Mouse (Mus musculus): ENCODE data around the gene Bet1l. TPM values are rescaled to one million over a fixed set of nuclear protein-coding genes. Genes with fewer than 3 reads are reported as not detected.

The Bet1l gene
- polyA plus RNA-seq, 1 experiment from 2014 or later = 33.3 TPM

- Histone ChIP-seq H3K27ac (ENCODE audit: low read length) (no peak overlapping the region), H3K9ac (ENCODE audit: low read depth, low read length) (no peak overlapping the region), H3K36me3 (ENCODE audit: control insufficient read depth, insufficient read depth, low read length) (no peaks in the 10 kb centered on the region), H3K9me3 (replicated peaks; ENCODE audit: control insufficient read depth, low read length, poor library complexity, severe bottlenecking) (no peaks in the 10 kb centered on the region), H3K4me1 (ENCODE audit: control insufficient read depth, insufficient read depth, low read length) (no peaks in the 10 kb centered on the region), H3K27me3 (ENCODE audit: control insufficient read depth, insufficient read depth, low read depth, low read length) (peaks cover 7% of the 10 kb centered on the region), H3K4me2 (ENCODE audit: low read length) (no peak overlapping the region), H3K4me3 (ENCODE audit: low read depth, low read length) (no peak overlapping the region)
- 78% methylated on average over 7 of the region's 7 CpGs for WGBS
- no peak for ATAC-seq
Observed at GRCm38 (mm10) chr7:140843806-140844205, 13.6 kb downstream of the Bet1l start.

GRCm38 (mm10) chr7:140840750-140841735, 16.3 kb downstream of the Bet1l start:
- ATAC-seq = no peak
- Histone ChIP-seq H3K27me3 (ENCODE audit: control insufficient read depth, insufficient read depth, low read depth, low read length) (peaks cover 4% of the 10 kb centered on the region), H3K9ac (ENCODE audit: low read depth, low read length) (no peak overlapping the region), H3K4me3 (ENCODE audit: low read depth, low read length) (no peak overlapping the region), H3K4me1 (ENCODE audit: control insufficient read depth, insufficient read depth, low read length) (no peaks in the 10 kb centered on the region), H3K9me3 (replicated peaks; ENCODE audit: control insufficient read depth, low read length, poor library complexity, severe bottlenecking) (no peaks in the 10 kb centered on the region), H3K36me3 (ENCODE audit: control insufficient read depth, insufficient read depth, low read length) (no peaks in the 10 kb centered on the region), H3K27ac (ENCODE audit: low read length) (no peak overlapping the region), H3K4me2 (ENCODE audit: low read length) (no peak overlapping the region)
- 43% methylated on average over 19 of the region's 19 CpGs for WGBS

GRCm38 (mm10) chr7:140839556-140839955, 17.8 kb downstream of the Bet1l start:
- peaks cover 4% of the 10 kb centered on the region for H3K27me3 ChIP-seq (ENCODE audit: control insufficient read depth, insufficient read depth, low read depth, low read length)
- H3K9ac ChIP-seq (ENCODE audit: low read depth, low read length) = no peak overlapping the region
- H3K4me3 ChIP-seq (ENCODE audit: low read depth, low read length) = no peak overlapping the region
- H3K9me3 ChIP-seq (replicated peaks; ENCODE audit: control insufficient read depth, low read length, poor library complexity, severe bottlenecking) = no peaks in the 10 kb centered on the region
- 63% methylated on average over 5 of the region's 5 CpGs for WGBS
- ATAC-seq = no peak
- H3K36me3 ChIP-seq (ENCODE audit: control insufficient read depth, insufficient read depth, low read length) = no peaks in the 10 kb centered on the region
- no peaks in the 10 kb centered on the region for H3K4me1 ChIP-seq (ENCODE audit: control insufficient read depth, insufficient read depth, low read length)
- H3K4me2 ChIP-seq (ENCODE audit: low read length) = no peak overlapping the region
- H3K27ac ChIP-seq (ENCODE audit: low read length) = no peak overlapping the region

DNA sequence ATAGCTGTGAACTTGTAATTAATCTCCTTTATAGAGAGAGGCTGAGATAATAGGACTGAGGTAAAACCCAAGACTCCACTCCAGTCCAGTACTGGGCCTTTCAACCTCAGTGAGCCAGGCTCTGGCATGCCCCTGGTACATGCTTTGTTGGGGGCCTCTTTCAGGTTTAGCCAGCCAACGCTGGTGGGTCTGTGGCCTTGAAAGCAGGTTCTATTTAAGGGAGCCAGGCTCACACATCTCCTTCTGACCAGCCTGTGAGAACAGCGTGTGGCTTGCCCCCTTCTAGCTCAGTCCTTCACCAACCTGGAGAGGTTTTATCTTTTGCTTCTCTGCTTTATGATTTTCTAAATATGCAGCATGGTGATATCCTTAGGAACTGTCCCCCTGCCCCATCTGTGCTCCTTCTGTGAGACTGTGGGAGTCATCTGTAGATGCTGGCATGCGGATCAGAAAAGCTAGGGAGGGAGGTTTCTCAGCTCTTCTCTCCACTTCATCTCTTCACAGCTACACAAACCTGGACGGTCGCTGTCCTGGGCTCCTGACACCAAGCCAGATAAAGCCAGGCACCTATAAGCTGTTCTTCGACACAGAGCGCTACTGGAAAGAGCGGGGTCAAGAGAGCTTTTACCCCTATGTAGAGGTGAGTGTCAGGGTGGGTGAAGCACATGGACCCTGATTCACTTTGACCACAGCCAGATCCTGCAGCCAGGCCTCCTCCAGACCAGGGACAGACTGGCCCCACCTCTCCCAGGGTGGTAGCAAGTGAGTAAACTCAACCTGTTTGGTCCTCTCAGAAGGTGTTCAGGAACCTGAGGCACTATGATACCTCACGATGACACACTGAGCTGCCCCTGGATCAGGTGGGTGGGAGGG, 20.9 kb downstream of the Bet1l start:
- 83% methylated on average over 9 of the region's 9 CpGs for WGBS
- no peak for ATAC-seq

GRCm38 (mm10) chr7:140835758-140836087, 21.7 kb downstream of the Bet1l start:
- 89% methylated on average over 2 of the region's 2 CpGs for WGBS
- Histone ChIP-seq H3K4me2 (ENCODE audit: low read length) (no peak overlapping the region), H3K4me1 (ENCODE audit: control insufficient read depth, insufficient read depth, low read length) (no peaks in the 10 kb centered on the region), H3K4me3 (ENCODE audit: low read depth, low read length) (no peak overlapping the region), H3K9ac (ENCODE audit: low read depth, low read length) (no peak overlapping the region), H3K27me3 (ENCODE audit: control insufficient read depth, insufficient read depth, low read depth, low read length) (peaks cover 1% of the 10 kb centered on the region; the same call in 1 of the 2 replicates), H3K36me3 (ENCODE audit: control insufficient read depth, insufficient read depth, low read length) (no peaks in the 10 kb centered on the region), H3K9me3 (replicated peaks; ENCODE audit: control insufficient read depth, low read length, poor library complexity, severe bottlenecking) (no peaks in the 10 kb centered on the region), H3K27ac (ENCODE audit: low read length) (no peak overlapping the region)
- ATAC-seq = no peak

More for the DNA sequence above, 20.9 kb downstream of the Bet1l start:
- H3K9ac ChIP-seq (ENCODE audit: low read depth, low read length) = no peak overlapping the region
- no peaks in the 10 kb centered on the region for H3K4me1 ChIP-seq (ENCODE audit: control insufficient read depth, insufficient read depth, low read length)
- peaks cover 4% of the 10 kb centered on the region for H3K27me3 ChIP-seq (ENCODE audit: control insufficient read depth, insufficient read depth, low read depth, low read length)
- no peaks in the 10 kb centered on the region for H3K36me3 ChIP-seq (ENCODE audit: control insufficient read depth, insufficient read depth, low read length)
- H3K9me3 ChIP-seq (replicated peaks; ENCODE audit: control insufficient read depth, low read length, poor library complexity, severe bottlenecking) = no peaks in the 10 kb centered on the region
- H3K4me3 ChIP-seq (ENCODE audit: low read depth, low read length) = no peak overlapping the region
- H3K27ac ChIP-seq (ENCODE audit: low read length) = no peak overlapping the region
- H3K4me2 ChIP-seq (ENCODE audit: low read length) = no peak overlapping the region

DNA sequence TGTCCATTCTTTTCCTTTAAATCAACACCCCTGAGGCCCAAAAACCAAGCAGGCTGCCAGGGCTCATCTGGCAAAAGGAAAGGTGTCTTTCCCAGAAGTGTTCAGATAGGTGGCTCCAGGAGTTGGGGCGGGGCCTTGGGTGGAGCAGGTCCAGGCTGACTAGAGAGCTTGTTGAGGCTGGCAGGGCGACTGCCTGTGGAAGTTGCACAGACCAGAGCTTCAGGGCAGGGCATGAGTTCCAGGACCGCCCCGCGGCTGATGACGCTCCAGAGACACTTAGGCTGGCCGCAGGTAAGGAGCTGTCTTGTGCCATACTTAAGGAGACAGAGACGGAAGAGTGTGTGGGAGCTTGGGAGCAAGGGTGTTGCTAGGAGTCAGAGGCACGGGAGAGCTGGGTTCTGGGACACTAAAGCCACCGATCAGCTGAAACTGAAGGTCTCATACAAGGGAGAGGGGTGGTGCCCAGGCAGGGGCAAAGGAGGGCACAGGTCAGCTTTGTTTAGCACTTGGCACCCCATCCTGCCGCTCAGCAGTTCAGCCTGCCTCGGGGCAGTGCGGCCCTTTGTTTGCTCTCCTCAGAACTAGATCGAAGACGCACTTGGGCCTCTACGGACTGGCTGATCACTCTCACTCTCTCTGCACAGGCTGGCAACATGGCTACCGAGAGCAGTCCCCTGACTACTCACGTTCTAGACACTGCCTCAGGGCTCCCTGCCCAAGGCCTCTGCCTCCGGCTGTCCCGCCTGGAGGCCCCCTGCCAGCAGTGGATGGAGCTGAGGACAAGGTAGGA, 22.2 kb downstream of the Bet1l start, which contains the start of gene Urah:
Urah (plus strand) TSS at position 51 of the 790 bp plus-strand sequence.
- ATAC-seq = no peak
- WGBS = 48% methylated on average over 20 of the region's 20 CpGs

DNA sequence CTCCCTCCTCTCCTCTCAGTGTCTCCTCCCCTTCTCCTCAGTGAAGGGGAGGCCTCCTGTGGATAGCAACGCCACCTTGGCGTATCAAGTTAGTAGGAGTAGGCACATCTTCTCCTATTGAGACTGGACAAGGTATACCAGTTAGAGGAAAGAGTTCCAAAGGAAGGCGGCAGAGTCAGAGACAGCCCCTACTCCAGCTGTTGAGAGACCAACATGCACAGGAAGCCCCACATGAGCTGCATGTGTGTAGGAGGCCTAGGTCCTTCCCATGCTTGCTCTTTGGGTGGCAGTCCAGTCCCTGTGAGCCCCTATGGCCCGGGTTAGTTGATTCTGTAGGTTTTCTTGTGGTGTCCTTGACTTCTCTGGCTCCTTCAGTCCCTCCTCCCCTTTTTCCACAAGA, 24.0 kb downstream of the Bet1l start:
- Histone ChIP-seq H3K27ac (ENCODE audit: low read length) (no peak overlapping the region), H3K27me3 (ENCODE audit: control insufficient read depth, insufficient read depth, low read depth, low read length) (no peaks in the 10 kb centered on the region), H3K36me3 (ENCODE audit: control insufficient read depth, insufficient read depth, low read length) (no peaks in the 10 kb centered on the region), H3K4me2 (ENCODE audit: low read length) (no peak overlapping the region), H3K9ac (ENCODE audit: low read depth, low read length) (no peak overlapping the region), H3K4me1 (ENCODE audit: control insufficient read depth, insufficient read depth, low read length) (no peaks in the 10 kb centered on the region), H3K9me3 (replicated peaks; ENCODE audit: control insufficient read depth, low read length, poor library complexity, severe bottlenecking) (no peaks in the 10 kb centered on the region), H3K4me3 (ENCODE audit: low read depth, low read length) (no peak overlapping the region)
- WGBS = 83% methylated on average over 4 of the region's 4 CpGs
- ATAC-seq = no peak

More for the DNA sequence above, 22.2 kb downstream of the Bet1l start, which contains the start of gene Urah:
- Histone ChIP-seq H3K27me3 (ENCODE audit: control insufficient read depth, insufficient read depth, low read depth, low read length) (no peaks in the 10 kb centered on the region), H3K4me2 (ENCODE audit: low read length) (no peak within 1 kb of the TSS), H3K36me3 (ENCODE audit: control insufficient read depth, insufficient read depth, low read length) (no peaks in the 10 kb centered on the region), H3K4me1 (ENCODE audit: control insufficient read depth, insufficient read depth, low read length) (no peaks in the 10 kb centered on the region), H3K27ac (ENCODE audit: low read length) (no peak within 1 kb of the TSS), H3K9me3 (replicated peaks; ENCODE audit: control insufficient read depth, low read length, poor library complexity, severe bottlenecking) (no peaks in the 10 kb centered on the region), H3K9ac (ENCODE audit: low read depth, low read length) (no peak within 1 kb of the TSS), H3K4me3 (ENCODE audit: low read depth, low read length) (no peak within 1 kb of the TSS)

- H3K9ac ChIP-seq (ENCODE audit: low read depth, low read length) = no peak overlapping the region
- H3K27ac ChIP-seq (ENCODE audit: low read length) = no peak overlapping the region
- no peaks in the 10 kb centered on the region for H3K4me1 ChIP-seq (ENCODE audit: control insufficient read depth, insufficient read depth, low read length)
- no peaks in the 10 kb centered on the region for H3K9me3 ChIP-seq (replicated peaks; ENCODE audit: control insufficient read depth, low read length, poor library complexity, severe bottlenecking)
- H3K4me3 ChIP-seq (ENCODE audit: low read depth, low read length) = no peak overlapping the region
- no peak overlapping the region for H3K4me2 ChIP-seq (ENCODE audit: low read length)
- H3K27me3 ChIP-seq (ENCODE audit: control insufficient read depth, insufficient read depth, low read depth, low read length) = no peaks in the 10 kb centered on the region
- ATAC-seq = no peak
- WGBS = 73% methylated on average over 6 of the region's 6 CpGs
- H3K36me3 ChIP-seq (ENCODE audit: control insufficient read depth, insufficient read depth, low read length) = no peaks in the 10 kb centered on the region
Observed at GRCm38 (mm10) chr7:140831447-140831846, 25.9 kb downstream of the Bet1l start.
